Mouse (Mus musculus) hindbrain, embryonic 14.5 days (tissue): ENCODE measurements around the gene Gm20696. TPM values are rescaled to one million over a fixed set of nuclear protein-coding genes. Genes with fewer than 3 reads are reported as not detected.

Source experiments
- ATAC-seq: fragments of 200-750 bp; cut with Nextera tagmentation; 2 replicates; pipeline ENCODE4 v1.8.0; 2017; ENCODE audit warnings: moderate number of reproducible peaks, mild to moderate bottlenecking, moderate TSS enrichment, moderate library complexity; ENCODE audit not compliant: low FRiP score
- DNase-seq: peaks from one replicate; pipeline ENCODE4 v3.0.0-alpha.2; 2015; ENCODE audit warnings: low spot score
- H3K27ac ChIP-seq: fragments of 300-500 bp; sonication (generic); 2 replicates; pipeline ENCODE4 v1.5.1; 2014; ENCODE audit warnings: mild to moderate bottlenecking, moderate library complexity
- H3K27me3 ChIP-seq: fragments of 300-500 bp; sonication (generic); 2 replicates; pipeline ENCODE4 v1.6.1; 2014; ENCODE audit warnings: mild to moderate bottlenecking, low read length, mixed read lengths; ENCODE audit not compliant: control insufficient read depth, insufficient read depth
- H3K36me3 ChIP-seq: fragments of 300-500 bp; sonication (generic); replicated peaks from 2 replicates; pipeline ENCODE4 v1.6.1; 2014; ENCODE audit not compliant: control insufficient read depth, insufficient read depth
- H3K4me1 ChIP-seq: fragments of 300-500 bp; sonication (generic); replicated peaks from 2 replicates; pipeline ENCODE4 v1.6.1; 2014; ENCODE audit warnings: antibody characterized with exemption, low read length, mixed read lengths; ENCODE audit not compliant: control insufficient read depth, insufficient read depth
- H3K4me2 ChIP-seq: fragments of 300-500 bp; sonication (generic); replicated peaks from 2 replicates; pipeline ENCODE4 v1.6.1; 2014; ENCODE audit warnings: mild to moderate bottlenecking, moderate library complexity
- H3K4me3 ChIP-seq: fragments of 300-500 bp; sonication (generic); replicated peaks from 2 replicates; pipeline ENCODE4 v1.5.1; 2014; ENCODE audit warnings: mild to moderate bottlenecking, low read length
- H3K9ac ChIP-seq: fragments of 300-500 bp; sonication (generic); 2 replicates; pipeline ENCODE4 v1.6.1; 2014
- H3K9me3 ChIP-seq: fragments of 300-500 bp; sonication (generic); 2 replicates; pipeline ENCODE4 v1.6.1; 2016; ENCODE audit warnings: low read length; ENCODE audit not compliant: control insufficient read depth
- WGBS: fragments of 180-500 bp; shearing (Covaris S2); extraction: QIAGEN DNeasy Blood & Tissue Kit; methylation state at CpG from one replicate; pipeline ENCODE4 v1.1.7; 2014; 5-methylcytosine and 5-hydroxymethylcytosine counted together
- microRNA-seq: library from miRNA; unstranded; fragments of <30 nt; microRNA quantifications from one replicate; pipeline ENCODE4, GENCODE M21; 2016
- polyA plus RNA-seq: library from polyadenylated mRNA; unstranded; fragments of >200 nt; fragmentation: Nextera tagmentation; extraction: Ambion mirVana; gene quantifications from 2 replicates; pipeline ENCODE4 v1.2.1, GENCODE M21; 2014

The Gm20696 gene
- polyA plus RNA-seq, 1 experiment from 2014 or later, result 2.6 TPM

DNA sequence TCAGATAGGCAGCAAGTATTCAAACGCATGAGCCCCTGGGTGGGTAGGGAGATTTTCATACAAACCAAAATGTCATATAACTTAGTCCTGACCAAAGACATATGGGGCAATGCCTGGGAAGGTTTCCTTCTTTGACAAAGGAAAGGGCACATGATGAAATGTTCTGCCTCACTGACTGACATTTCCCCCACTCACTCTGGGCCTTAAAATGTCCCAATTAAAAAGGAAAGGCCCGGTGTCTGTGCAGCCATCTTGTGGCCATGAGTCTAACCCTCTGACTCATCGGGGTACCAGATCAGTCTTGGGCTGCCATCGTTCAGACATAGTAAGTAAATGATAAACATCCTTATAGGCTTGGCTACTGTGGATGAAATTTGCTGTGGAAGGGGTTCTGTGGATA is 454.1 kb downstream of the Gm20696 start:
- Histone ChIP-seq H3K9me3 (no peaks in the 10 kb centered on the region), H3K4me1 (no peaks in the 10 kb centered on the region; the same call in 1 of the 2 replicates), H3K4me2 (no peak overlapping the region), H3K27me3 (no peaks in the 10 kb centered on the region), H3K36me3 (no peaks in the 10 kb centered on the region), H3K4me3 (no peak overlapping the region), H3K9ac (no peak overlapping the region), H3K27ac (no peak overlapping the region)
- 92% methylated on average over 4 of the region's 4 CpGs for WGBS
- ATAC-seq (no peak), DNase-seq (no peak)

DNA sequence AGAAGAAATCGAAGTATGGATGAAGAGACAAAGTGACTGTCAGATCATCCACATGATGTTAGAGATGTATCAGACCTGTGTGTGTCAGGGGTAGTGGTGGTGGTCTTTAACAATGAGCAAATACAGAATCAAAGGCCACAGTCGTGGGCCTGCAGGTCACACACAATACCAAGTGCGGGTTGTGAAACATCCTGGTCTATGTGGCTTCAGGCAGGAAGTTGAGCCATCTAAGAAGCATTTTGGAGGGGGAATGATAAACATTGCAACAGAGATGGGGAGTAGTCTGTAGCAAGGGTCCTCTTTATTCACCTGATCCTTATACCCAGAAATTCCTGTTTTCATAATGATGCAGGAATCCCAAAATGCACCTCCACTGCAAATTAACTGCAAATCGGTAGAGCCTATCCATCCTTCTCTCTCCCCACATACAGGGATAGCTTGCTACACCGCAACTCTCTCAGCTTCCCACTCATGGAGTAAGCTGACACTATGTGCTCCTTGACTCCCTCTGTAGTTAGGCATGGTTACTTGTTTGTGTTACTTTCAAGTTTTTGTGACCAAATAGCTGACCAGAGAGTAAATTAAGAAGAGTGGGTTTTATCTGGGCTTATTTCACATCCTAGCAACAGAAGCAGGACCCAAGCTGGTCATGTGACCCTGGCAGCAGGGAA is 454.8 kb downstream of the Gm20696 start:
- H3K4me2 ChIP-seq, result no peak overlapping the region
- no peaks in the 10 kb centered on the region for H3K36me3 ChIP-seq
- H3K27ac ChIP-seq, result no peak overlapping the region
- H3K9me3 ChIP-seq, result no peaks in the 10 kb centered on the region
- H3K27me3 ChIP-seq, result no peaks in the 10 kb centered on the region
- ATAC-seq, result no peak
- WGBS, result 84% methylated on average over 5 of the region's 5 CpGs
- no peak overlapping the region for H3K4me3 ChIP-seq
- H3K4me1 ChIP-seq, result no peaks in the 10 kb centered on the region; the same call in 1 of the 2 replicates
- no peak for DNase-seq
- no peak overlapping the region for H3K9ac ChIP-seq

DNA sequence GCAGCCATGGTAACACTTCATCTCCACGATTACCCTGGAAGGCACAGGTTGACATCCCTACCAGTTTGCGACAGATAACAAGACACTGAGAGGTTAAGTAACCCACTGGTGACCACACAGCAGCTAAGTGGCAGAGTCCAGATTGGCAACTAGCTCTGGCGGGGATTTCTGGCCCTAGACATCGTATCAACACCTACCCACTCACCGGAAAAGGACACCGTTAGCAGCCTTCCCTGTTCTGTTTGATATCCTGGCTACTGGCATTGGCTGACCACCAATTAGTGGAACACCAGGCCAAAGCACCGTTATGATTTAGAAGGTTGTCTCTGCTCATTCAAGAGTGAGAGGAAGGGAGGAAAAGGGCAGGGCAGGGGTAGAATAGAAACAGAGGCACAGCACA is 456.4 kb downstream of the Gm20696 start:
- H3K9ac ChIP-seq, result no peak overlapping the region
- no peaks in the 10 kb centered on the region for H3K36me3 ChIP-seq
- DNase-seq (no peak), ATAC-seq (no peak)
- H3K27me3 ChIP-seq, result no peaks in the 10 kb centered on the region
- H3K4me3 ChIP-seq, result no peak overlapping the region
- H3K4me1 ChIP-seq, result peaks cover 13% of the 10 kb centered on the region; the same call in 1 of the 2 replicates
- H3K4me2 ChIP-seq, result no peak overlapping the region
- 79% methylated on average over 7 of the region's 7 CpGs for WGBS
- H3K9me3 ChIP-seq, result no peaks in the 10 kb centered on the region
- H3K27ac ChIP-seq, result no peak overlapping the region

Small RNAs within 50 kb of the gene (microRNA-seq; reads per million reads assigned to microRNA genes)
- not detected for gene Gm22328

Other genes with a start within 250 kb of the Gm20696 start
- 68.3 and 70.5 TPM in 2 replicates for gene Foxp1, start 144.1 kb downstream of the Gm20696 start, polyA plus RNA-seq
- gene Eif4e3, start within 50 bp of the Gm20696 start, polyA plus RNA-seq, result 6.0 and 6.6 TPM in 2 replicates
- 23.0 and 27.9 TPM in 2 replicates for gene Gpr27, start 25.9 kb upstream of the Gm20696 start, polyA plus RNA-seq
- 0.18 TPM in 1 of 2 replicates, not detected in the other for gene Prok2, start 59.6 kb upstream of the Gm20696 start, polyA plus RNA-seq